Mouse (Mus musculus): ENCODE measurements around the gene Galc. TPM values are rescaled to one million over a fixed set of nuclear protein-coding genes. Genes with fewer than 3 reads are reported as not detected.
"Not testable (repeated sequence)": the region's sequence is repeated elsewhere in the genome, so short reads cannot be mapped to it uniquely, and the experiment has no call there.

Gene Galc
- polyA plus RNA-seq, 1 experiment = 1.8 TPM

DNA sequence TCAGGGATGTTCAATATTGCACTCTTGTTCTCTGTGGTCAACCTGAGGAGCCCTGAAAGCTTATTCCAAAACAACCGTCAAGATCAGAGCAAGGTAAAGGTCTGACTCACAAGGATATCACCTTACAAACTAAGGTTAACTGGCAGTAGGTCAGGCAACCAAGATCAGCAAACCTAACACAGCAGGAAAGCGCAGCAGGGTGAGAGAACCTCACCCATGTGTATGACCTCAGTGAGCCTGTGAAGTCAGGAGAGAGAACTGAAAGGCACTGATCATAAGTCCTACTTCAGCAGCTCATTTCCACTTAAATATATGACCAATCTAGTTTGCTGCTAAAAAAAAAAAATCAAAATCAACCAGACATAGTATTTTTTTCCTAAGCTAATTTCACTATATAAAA is 6.8 kb downstream of the Galc start:
- no peak overlapping the region for H3K27ac ChIP-seq (ENCODE audit: insufficient read depth, low read depth, low read length)
- no peaks in the 10 kb centered on the region for H3K4me1 ChIP-seq (ENCODE audit: control insufficient read depth, insufficient read depth, insufficient read length, low read length)
- WGBS = 92% methylated on average over 2 of the region's 2 CpGs
- no peak overlapping the region for H3K4me3 ChIP-seq (ENCODE audit: low read depth, low read length)
- TF ChIP-seq POLR2A (IDR thresholded peaks at IDR 0.05; ENCODE audit: low read depth, low read length) (no peak), CTCF (IDR thresholded peaks at IDR 0.05; ENCODE audit: extremely low read depth, insufficient read length, insufficient replicate concordance, low read depth, low read length) (no peak)
- H3K36me3 ChIP-seq (ENCODE audit: control insufficient read depth, insufficient read depth, low read length) = peaks cover 1% of the 10 kb centered on the region; the same call in 1 of the 2 replicates
- H3K27me3 ChIP-seq (ENCODE audit: control insufficient read depth, insufficient read depth, low read length) = no peaks in the 10 kb centered on the region

DNA sequence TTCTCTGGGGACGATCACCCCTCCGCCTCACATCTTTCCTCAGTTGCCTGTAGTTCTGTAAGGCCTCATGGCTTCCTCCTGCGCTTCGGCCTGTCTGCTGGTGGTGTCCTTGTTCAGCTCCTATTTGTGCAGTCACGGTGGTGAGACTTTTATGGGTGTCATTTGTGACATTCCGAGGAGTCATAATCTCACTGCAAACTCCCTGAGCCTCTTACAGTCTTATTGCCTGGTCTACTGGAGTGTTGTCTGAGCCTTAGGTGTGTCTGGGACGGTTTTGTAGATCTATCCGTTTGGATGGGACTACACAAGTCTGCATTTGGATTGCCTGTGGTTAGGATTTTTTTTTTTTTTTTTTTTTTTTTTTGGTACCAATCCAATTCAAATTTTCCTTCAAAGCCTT is 8.9 kb downstream of the Galc start:
- peaks cover 1% of the 10 kb centered on the region; the same call in 1 of the 2 replicates for H3K36me3 ChIP-seq (ENCODE audit: control insufficient read depth, insufficient read depth, low read length)
- H3K4me1 ChIP-seq (ENCODE audit: control insufficient read depth, insufficient read depth, insufficient read length, low read length) = no peaks in the 10 kb centered on the region
- H3K27me3 ChIP-seq (ENCODE audit: control insufficient read depth, insufficient read depth, low read length) = no peaks in the 10 kb centered on the region
- TF ChIP-seq CTCF (IDR thresholded peaks at IDR 0.05; ENCODE audit: extremely low read depth, insufficient read length, insufficient replicate concordance, low read depth, low read length) (no peak), POLR2A (IDR thresholded peaks at IDR 0.05; ENCODE audit: low read depth, low read length) (no peak)
- WGBS = 72% methylated on average over 8 of the region's 8 CpGs
- no peak overlapping the region for H3K4me3 ChIP-seq (ENCODE audit: low read depth, low read length)
- H3K27ac ChIP-seq (ENCODE audit: insufficient read depth, low read depth, low read length) = no peak overlapping the region

DNA sequence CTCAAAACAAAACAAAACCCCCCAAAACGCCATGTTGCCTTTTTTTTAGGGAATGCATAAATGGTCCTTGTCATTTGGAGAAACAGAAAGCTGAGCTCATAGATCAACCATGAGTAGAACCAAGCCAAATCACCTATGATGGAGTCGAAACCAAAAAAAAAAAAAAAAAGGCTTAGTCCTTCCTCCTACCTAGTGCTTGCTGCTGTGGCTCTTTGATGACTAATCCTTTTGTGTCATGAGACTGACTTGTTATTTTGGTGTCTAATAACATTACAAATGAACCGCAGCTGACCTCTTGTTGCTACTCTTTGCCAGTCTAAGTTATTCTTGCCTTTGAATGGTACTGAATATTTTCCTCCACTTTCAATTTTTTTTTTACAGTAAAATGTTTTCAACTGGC is 9.6 kb downstream of the Galc start:
- H3K27ac ChIP-seq (ENCODE audit: insufficient read depth, low read depth, low read length) = no peak overlapping the region
- H3K36me3 ChIP-seq (ENCODE audit: control insufficient read depth, insufficient read depth, low read length) = peaks cover 1% of the 10 kb centered on the region; the same call in 1 of the 2 replicates
- no peaks in the 10 kb centered on the region for H3K27me3 ChIP-seq (ENCODE audit: control insufficient read depth, insufficient read depth, low read length)
- TF ChIP-seq POLR2A (IDR thresholded peaks at IDR 0.05; ENCODE audit: low read depth, low read length) = no peak
- TF ChIP-seq CTCF (IDR thresholded peaks at IDR 0.05; ENCODE audit: extremely low read depth, insufficient read length, insufficient replicate concordance, low read depth, low read length) = no peak
- H3K4me1 ChIP-seq (ENCODE audit: control insufficient read depth, insufficient read depth, insufficient read length, low read length) = no peaks in the 10 kb centered on the region
- WGBS = 72% methylated on average over 3 of the region's 3 CpGs
- no peak overlapping the region for H3K4me3 ChIP-seq (ENCODE audit: low read depth, low read length)

DNA sequence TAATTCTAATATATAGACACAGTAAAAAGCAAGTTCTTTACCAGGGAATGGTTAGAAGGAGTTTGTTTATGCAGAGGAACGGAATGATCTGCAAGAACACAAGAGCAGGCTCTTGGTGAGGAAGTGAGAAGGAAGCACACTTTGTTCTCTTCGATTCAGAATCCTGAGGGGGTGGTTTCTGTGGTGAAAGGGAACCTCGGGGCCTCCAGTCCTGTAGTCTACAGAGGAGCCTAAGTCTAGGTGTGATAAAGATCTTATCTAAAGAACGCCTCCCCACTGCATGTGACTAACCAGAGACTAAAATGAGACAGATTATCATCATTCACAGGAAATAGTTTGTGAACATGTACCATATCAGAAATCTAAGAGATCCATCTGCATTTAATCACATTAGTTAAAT is 12.4 kb downstream of the Galc start:
- no peak overlapping the region for H3K27ac ChIP-seq (ENCODE audit: insufficient read depth, low read depth, low read length)
- 44% methylated on average over 4 of the region's 4 CpGs for WGBS
- no peaks in the 10 kb centered on the region for H3K27me3 ChIP-seq (ENCODE audit: control insufficient read depth, insufficient read depth, low read length)
- no peak overlapping the region for H3K4me3 ChIP-seq (ENCODE audit: low read depth, low read length)
- TF ChIP-seq CTCF (IDR thresholded peaks at IDR 0.05; ENCODE audit: extremely low read depth, insufficient read length, insufficient replicate concordance, low read depth, low read length) = no peak
- TF ChIP-seq POLR2A (IDR thresholded peaks at IDR 0.05; ENCODE audit: low read depth, low read length) = no peak
- no peaks in the 10 kb centered on the region for H3K36me3 ChIP-seq (ENCODE audit: control insufficient read depth, insufficient read depth, low read length)
- no peaks in the 10 kb centered on the region for H3K4me1 ChIP-seq (ENCODE audit: control insufficient read depth, insufficient read depth, insufficient read length, low read length)

DNA sequence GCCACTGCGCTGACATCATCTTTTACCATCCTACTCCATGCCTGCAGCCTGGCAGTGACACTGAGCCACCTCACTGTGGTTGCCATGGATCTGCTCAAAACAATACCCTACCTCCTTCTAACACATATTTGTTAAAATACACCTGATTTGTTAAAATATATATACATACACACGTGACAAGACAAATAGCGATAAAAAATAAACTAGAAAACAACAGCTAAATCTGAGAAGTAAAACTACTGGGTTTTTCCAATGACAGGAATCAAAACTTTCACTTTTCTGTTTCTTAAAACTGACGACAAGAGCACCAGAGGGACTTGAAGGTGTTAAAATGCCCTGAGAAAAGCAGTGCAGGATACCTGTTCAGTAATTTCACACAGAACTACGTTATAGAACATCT is 14.4 kb downstream of the Galc start:
- WGBS = 89% methylated on average over 5 of the region's 5 CpGs

DNA sequence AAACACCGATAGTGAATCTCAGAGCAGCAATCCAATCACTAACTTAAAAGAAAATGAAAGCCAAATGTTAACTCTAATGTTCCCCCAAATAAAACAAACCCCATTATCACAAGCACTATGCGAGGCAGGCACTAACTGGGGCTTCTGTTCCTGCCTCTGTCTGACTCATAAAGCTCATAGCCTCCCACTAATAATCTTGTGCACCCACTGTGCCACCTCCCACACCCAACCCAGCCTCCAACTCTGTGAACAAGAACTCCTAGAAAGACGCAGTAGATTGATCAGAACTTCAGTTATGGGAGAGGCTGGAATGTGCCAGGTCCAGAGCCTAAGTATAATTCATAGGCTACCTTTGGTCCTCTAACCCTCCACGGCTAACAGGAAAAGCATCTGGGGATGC is 15.1 kb downstream of the Galc start:
- Histone ChIP-seq H3K4me3 (ENCODE audit: low read depth, low read length) (no peak overlapping the region), H3K4me1 (ENCODE audit: control insufficient read depth, insufficient read depth, insufficient read length, low read length) (no peaks in the 10 kb centered on the region), H3K27me3 (ENCODE audit: control insufficient read depth, insufficient read depth, low read length) (no peaks in the 10 kb centered on the region), H3K36me3 (ENCODE audit: control insufficient read depth, insufficient read depth, low read length) (0 out of 2 replicates have a peak, but pooled peaks cover 1% of the 10 kb centered on the region), H3K27ac (ENCODE audit: insufficient read depth, low read depth, low read length) (no peak overlapping the region)
- 70% methylated on average over 4 of the region's 4 CpGs for WGBS
- no peak for TF ChIP-seq POLR2A (IDR thresholded peaks at IDR 0.05; ENCODE audit: low read depth, low read length)

More for the DNA sequence above, 14.4 kb downstream of the Galc start:
- H3K36me3 ChIP-seq (ENCODE audit: control insufficient read depth, insufficient read depth, low read length) = 0 out of 2 replicates have a peak, but pooled peaks cover 1% of the 10 kb centered on the region
- H3K27ac ChIP-seq (ENCODE audit: insufficient read depth, low read depth, low read length) = no peak overlapping the region
- no peak overlapping the region for H3K4me3 ChIP-seq (ENCODE audit: low read depth, low read length)
- TF ChIP-seq POLR2A (IDR thresholded peaks at IDR 0.05; ENCODE audit: low read depth, low read length) = no peak
- no peak for TF ChIP-seq CTCF (IDR thresholded peaks at IDR 0.05; ENCODE audit: extremely low read depth, insufficient read length, insufficient replicate concordance, low read depth, low read length)
- no peaks in the 10 kb centered on the region for H3K4me1 ChIP-seq (ENCODE audit: control insufficient read depth, insufficient read depth, insufficient read length, low read length)
- no peaks in the 10 kb centered on the region for H3K27me3 ChIP-seq (ENCODE audit: control insufficient read depth, insufficient read depth, low read length)

DNA sequence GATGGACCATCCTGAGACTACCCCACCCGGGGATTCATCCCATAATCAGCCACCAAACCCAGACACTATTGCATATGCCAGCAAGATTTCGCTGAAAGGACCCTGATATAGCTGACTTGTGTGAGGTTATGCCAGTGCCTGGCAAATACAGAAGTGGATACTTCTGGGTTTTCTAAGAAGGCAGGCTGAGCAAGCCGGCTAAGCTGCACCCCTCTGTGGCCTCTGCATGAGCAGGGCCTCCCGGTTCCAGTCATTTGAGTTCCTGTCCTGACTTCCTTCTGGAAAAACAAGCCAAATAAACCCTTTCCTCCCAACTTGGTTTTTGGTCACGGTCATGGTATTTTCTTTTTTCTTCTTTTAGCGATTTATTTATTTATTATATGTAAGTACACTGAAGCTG is 20.8 kb downstream of the Galc start:
- not testable (repeated sequence) for H3K27me3 ChIP-seq (ENCODE audit: control insufficient read depth, insufficient read depth, low read length); H3K4me3 ChIP-seq (ENCODE audit: low read depth, low read length); H3K27ac ChIP-seq (ENCODE audit: insufficient read depth, low read depth, low read length); H3K36me3 ChIP-seq (ENCODE audit: control insufficient read depth, insufficient read depth, low read length); H3K4me1 ChIP-seq (ENCODE audit: control insufficient read depth, insufficient read depth, insufficient read length, low read length)
- 88% methylated on average over 6 of the region's 6 CpGs for WGBS

DNA sequence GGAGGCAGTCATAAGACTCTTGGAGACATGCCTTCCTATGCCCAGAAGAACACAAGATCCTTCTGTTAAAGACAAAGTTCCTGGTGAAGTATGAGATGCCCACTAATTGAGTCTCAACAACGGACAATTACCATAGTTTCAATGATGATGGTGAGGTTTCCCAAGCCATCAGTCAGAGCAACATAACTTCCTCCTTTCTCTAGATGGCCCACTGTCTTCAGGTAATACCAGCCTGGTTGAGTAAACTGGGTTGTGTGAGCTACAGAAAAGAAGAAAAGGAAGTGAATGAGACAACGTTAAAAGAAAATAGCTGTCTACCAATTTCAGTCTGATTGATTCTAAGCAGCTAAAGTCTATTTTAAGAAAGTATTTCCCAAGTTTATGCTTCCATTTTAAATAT is 32.2 kb downstream of the Galc start:
- Histone ChIP-seq H3K4me1 (ENCODE audit: control insufficient read depth, insufficient read depth, insufficient read length, low read length) (no peaks in the 10 kb centered on the region), H3K27ac (ENCODE audit: insufficient read depth, low read depth, low read length) (no peak overlapping the region), H3K36me3 (ENCODE audit: control insufficient read depth, insufficient read depth, low read length) (no peaks in the 10 kb centered on the region), H3K4me3 (ENCODE audit: low read depth, low read length) (no peak overlapping the region), H3K27me3 (ENCODE audit: control insufficient read depth, insufficient read depth, low read length) (no peaks in the 10 kb centered on the region)
- no peak for TF ChIP-seq CTCF (IDR thresholded peaks at IDR 0.05; ENCODE audit: extremely low read depth, insufficient read length, insufficient replicate concordance, low read depth, low read length)
- no peak for TF ChIP-seq POLR2A (IDR thresholded peaks at IDR 0.05; ENCODE audit: low read depth, low read length)
- WGBS = 78% methylated on average over 2 of the region's 2 CpGs
